Mouse (Mus musculus): ENCODE measurements around the gene Bicral. TPM values are rescaled to one million over a fixed set of nuclear protein-coding genes. Genes with fewer than 3 reads are reported as not detected.
"Not testable (repeated sequence)": the region's sequence is repeated elsewhere in the genome, so short reads cannot be mapped to it uniquely, and the experiment has no call there.

The Bicral gene
- total RNA-seq, 2 experiments from 2014 or later: 8.7 to 15.1 TPM

- DNase-seq: no peak
Observed at GRCm38 (mm10) chr17:46875626-46876025, 17.3 kb upstream of the Bicral start.

GRCm38 (mm10) chr17:46874133-46874532, 15.9 kb upstream of the Bicral start:
- no peak for DNase-seq

- no peak for DNase-seq
Observed at GRCm38 (mm10) chr17:46872806-46873205, 14.5 kb upstream of the Bicral start.

- no peak for DNase-seq
Observed at GRCm38 (mm10) chr17:46870913-46871312, 12.6 kb upstream of the Bicral start.

- DNase-seq: no peak
Observed at GRCm38 (mm10) chr17:46870204-46870798, 12.0 kb upstream of the Bicral start.

- no peak for DNase-seq
Observed at GRCm38 (mm10) chr17:46866836-46867235, 8.6 kb upstream of the Bicral start.

- DNase-seq: no peak
Observed at GRCm38 (mm10) chr17:46864566-46865195, 6.4 kb upstream of the Bicral start.

- DNase-seq: no peak
Observed at GRCm38 (mm10) chr17:46860120-46860519, 1.8 kb upstream of the Bicral start.

- DNase-seq: no peak
Observed at GRCm38 (mm10) chr17:46858749-46859444, 615 bp upstream of the Bicral start.

- peak; percentile 85 for DNase-seq
Observed at GRCm38 (mm10) chr17:46857361-46857902, 850 bp downstream of the Bicral start.

GRCm38 (mm10) chr17:46856471-46857360, 1.6 kb downstream of the Bicral start:
- peak; percentile 92 for DNase-seq

- DNase-seq: no peak
Observed at GRCm38 (mm10) chr17:46856107-46856388, 2.2 kb downstream of the Bicral start.

- no peak for DNase-seq
Observed at GRCm38 (mm10) chr17:46855328-46856106, 2.8 kb downstream of the Bicral start.

- DNase-seq: no peak
Observed at GRCm38 (mm10) chr17:46854640-46855110, 3.6 kb downstream of the Bicral start.

GRCm38 (mm10) chr17:46854096-46854495, 4.2 kb downstream of the Bicral start:
- DNase-seq: no peak

- DNase-seq: peak; percentile 74
Observed at GRCm38 (mm10) chr17:46853281-46853680, 5.0 kb downstream of the Bicral start.

- no peak for DNase-seq
Observed at GRCm38 (mm10) chr17:46852725-46853124, 5.6 kb downstream of the Bicral start.

- DNase-seq: no peak
Observed at GRCm38 (mm10) chr17:46847206-46847605, 11.1 kb downstream of the Bicral start.

GRCm38 (mm10) chr17:46846573-46846972, 11.7 kb downstream of the Bicral start:
- DNase-seq: not testable (repeated sequence)

- DNase-seq: no peak
Observed at GRCm38 (mm10) chr17:46845262-46845661, 13.0 kb downstream of the Bicral start.

- no peak for DNase-seq
Observed at GRCm38 (mm10) chr17:46844811-46845210, 13.5 kb downstream of the Bicral start.
